Mouse (Mus musculus) natural killer cell, adult 2 months (primary cell): ENCODE measurements around the gene Map3k7cl.

Experiments
- DNase-seq, 2 experiments: peaks; one replicate each; pipeline ENCODE4 v3.0.0; 2022; ENCODE audit warnings: low spot score in 2 of 2

The Map3k7cl gene

DNA sequence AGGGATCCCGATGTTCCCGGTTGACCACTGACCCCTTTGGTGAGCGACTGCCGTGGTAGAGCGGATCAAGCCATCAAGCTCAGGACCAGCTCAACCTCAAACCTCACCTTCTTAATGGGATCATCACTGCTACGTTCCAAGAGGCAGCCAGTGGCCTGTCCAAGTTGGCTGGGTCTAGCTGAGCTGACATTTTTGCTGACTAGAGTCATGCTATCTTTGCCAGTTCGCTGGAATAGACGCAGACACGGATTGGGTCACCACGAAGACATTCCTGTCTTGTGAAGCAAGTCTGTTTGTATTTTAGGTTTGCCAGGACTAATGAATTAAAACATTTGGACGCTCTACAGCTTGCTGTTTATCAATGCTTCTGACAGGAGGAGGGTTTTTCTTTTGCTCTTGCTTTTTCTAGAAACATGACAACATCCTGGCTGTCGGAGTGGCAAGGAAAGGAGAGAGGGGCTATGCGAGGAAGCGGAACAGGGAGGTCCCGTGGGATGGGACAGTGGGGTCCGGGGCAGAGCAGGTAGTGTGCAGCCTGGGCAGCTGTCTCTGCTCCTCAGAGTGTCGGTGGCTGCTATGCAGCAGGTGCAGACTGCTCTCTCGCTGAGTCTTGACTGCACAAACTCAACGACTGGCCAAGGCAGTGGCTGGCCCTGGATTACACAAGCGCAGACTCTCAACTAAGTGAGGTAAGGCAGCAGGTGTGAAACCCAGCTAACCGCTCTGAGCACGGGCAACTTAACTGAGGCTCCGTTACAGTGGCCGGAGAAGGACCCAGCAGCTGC is at the start of gene Map3k7cl:
Gene Map3k7cl (plus strand): TSS at position 424 of the 785 bp plus-strand sequence.
- no peak for DNase-seq

DNA sequence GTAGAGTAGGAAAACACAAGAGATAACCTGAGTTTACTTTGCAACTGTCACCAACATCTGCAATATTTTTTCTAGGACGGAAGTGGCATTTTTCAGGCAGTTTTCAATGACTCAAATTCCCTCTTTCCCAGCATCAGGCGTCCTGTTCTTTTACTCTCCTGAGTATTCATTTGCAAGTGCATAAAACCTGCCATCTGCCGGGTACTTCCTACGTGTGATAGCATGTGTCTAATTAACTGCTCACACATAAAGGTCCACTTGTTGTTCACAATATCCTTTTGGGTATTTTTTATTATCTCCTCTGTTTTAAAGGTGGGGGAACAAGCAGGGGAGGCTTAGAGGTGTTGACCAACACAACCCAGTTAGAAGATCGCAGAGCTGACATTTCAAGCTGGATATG is 41.4 kb upstream of the Map3k7cl start:
- DNase-seq: no peak

DNA sequence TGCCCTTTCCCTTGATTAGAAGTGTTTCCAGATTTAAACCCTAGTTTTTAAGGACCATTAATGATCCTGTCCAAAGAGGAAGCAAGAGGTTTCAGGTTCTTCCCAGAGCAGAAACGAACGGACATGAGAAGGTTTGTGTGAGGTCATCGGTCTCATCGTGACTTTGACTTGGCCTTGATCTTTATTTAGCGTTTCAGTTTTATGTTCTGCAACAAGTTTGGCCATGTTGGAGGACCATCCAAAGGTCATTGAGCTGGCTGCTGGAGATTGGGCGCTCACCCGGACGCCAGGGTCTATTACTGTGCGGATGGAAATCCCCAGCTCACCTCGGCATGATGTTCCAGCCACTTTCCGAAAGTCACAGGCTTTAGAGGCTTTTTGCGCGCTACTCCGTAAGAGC is 40.8 kb upstream of the Map3k7cl start:
- DNase-seq: no peak

DNA sequence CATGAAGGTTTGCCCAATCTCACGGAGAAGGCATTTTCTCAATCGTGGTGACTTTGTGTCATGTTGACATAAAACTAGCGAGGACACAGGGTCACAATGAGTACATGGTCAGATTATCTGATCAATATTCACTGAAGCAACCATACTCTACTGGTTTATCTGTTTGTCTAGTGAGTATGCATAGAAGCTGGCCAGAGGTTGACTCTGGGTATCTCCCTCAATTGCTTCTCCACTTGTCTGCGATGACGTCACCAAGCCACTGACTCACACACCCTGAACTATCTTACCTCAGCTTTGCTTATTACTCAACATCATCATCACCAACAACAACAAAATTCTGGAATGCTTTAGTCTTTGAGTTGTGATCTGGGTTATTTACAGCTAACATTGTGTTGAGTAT is 28.9 kb upstream of the Map3k7cl start:
- no peak for DNase-seq

DNA sequence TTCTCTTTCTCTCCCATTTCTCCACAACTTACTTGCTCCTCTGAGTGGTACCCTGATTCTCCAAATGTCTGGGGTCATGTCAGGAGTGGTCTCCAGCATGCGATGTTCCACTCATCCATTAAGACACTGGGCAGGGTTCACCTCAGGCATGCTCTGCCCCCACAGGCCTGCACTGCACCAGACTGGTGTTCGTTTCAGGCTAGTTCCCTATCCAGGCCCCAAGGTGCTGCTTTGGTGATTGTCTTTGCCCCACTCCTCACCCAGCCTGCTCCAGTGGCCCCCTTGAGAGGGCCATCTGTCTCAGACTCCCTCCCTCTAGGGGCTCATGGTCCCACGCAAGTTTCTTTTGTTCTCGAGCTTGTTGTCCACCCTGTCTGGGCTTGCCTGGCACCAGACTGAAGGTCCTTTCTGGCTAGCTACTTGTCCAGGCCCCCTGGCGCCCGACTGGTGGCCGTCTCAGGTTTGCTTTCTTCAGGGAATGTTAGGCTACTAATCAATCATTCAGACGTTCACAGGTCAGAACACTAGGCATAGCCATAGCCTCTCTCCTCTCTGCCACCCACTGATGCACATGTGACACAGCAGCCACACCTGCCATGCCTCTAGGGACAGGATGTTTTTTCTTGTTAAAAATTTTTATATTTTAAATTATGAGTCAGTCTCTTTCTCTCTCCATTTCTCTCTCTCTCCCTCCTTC is 25.4 kb upstream of the Map3k7cl start:
- no peak for DNase-seq

DNA sequence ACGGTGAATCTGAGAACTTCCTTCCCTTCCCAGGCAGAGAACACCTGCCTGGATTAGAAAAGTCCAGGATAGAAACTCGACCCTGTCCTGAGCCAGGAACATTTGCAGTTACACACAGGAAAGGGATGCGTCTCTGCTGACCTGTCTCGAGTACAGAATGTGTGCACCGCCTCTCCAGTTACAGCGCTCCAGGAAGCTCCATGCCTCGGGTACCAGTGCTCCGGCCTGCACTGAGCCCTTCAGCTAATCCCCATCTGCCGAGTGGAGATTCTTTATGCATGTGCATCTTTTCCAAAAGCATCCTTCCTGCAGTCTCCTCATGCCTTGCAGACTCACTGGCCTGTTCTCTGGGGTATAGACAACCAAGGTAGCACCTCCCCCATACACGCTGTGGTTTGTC is 24.4 kb upstream of the Map3k7cl start:
- DNase-seq: no peak

DNA sequence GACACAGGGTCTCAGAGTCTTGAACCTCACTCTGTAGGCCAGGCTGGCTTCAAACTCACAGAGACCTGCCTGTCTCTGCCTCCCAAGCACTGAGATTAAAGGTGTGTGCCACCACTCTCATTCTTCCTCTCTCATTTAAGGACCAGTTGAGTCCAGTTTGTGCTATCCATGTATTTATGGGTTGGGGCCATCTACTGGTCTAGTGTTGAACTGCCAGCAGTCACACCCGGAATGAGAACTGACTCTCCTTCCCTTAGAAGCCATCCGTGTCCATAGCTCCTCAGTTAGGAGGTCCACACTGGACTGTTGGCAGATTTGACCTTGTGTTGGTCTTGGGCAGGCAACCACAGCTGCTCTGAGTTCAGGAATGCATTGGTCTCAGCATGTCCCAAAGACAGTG is 4.8 kb upstream of the Map3k7cl start:
- no peak for DNase-seq

DNA sequence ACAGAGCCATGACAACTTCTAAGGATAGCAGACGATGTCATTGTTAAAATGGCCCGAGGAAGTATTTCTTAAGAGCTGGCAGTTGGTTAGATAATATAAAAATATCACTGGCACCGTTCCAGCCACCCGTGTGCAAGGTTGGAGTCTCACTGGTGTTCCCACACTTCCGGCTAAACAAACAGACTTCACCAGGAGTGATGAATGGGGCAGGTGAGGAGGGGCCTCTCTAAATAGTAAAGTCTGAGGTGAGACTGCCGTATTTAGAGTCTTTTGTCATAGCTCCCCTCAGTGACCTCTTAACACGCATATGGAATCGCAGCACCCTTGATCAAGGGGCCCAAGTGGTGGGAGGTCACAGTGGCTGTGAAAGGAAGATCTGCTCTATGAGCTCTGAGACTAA is 3.2 kb downstream of the Map3k7cl start:
- no peak for DNase-seq

DNA sequence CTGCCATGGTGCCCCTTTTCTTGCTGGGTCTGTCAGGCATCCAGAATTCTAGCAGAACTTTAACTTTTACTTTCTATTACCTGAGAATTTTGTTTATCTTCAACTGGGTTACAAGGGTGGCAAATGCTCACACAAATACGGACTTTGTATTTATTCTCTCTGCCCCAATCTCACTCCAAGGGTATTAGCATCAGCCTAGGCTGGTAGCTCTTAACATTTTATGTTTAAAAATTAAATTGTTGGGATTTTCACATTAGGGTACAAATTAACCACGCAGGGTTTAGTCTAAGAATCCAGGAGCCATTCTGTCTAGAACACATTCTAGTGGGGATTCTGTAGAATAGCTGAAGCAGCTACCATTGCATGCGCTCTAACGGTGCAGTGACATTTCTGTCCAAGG is 8.4 kb downstream of the Map3k7cl start:
- no peak for DNase-seq

DNA sequence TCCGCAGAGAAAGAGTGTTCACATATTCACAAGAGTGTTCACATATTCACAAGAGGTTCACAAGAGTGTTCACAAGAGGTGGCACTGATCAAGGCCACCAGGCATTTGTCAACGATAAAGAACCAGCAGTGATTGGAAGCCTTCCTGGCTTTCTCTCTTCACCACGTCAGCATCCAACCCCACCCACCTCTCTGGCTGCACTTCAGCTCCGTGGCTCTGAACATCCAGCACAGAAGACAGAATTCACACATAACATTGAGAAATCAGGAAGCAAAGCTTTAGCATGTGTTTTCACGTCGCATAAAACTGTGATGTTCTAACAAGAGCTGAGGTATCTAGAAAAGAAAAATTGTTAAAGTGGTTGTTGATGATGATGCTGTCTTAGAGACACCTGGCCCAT is 10.4 kb downstream of the Map3k7cl start:
- no peak for DNase-seq

DNA sequence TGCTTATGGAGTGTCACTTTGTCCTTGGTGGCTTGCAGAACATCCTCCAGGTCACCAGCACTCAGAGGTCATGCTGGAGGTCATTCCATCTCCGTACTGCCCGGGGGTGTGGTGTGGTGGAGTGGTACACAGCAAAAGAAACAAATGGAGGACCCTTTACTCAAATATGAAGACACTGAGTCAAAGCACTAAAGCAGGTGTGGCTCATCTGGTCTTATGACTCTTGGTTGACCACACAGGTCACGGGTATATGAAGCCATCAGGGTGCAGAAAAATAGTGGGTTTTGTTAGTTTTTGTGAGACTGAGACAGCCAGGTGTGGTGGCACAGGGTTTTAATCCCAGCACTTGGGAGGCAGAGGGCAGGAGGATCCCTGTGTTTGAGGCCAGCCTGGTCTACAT is 11.4 kb downstream of the Map3k7cl start:
- DNase-seq: no peak

DNA sequence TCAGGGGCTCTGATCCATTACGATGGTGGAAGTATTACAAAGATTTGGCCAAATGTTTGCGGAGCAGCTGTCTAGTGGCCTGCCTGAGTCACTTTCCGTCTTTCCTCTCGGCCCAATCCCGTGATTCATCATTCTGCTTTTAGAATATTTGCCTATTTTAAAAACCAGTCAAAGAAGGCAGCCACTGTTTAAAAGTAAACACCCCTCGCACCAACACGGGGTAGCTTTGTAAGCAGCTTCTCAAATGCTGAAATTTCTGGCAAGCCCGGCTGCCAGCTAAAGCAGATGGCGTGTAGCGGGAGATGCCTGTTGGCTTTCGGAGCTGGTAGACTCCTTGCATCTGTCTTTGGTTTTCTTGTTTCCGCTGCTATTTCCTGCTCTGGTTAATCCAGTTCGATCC is 14.4 kb downstream of the Map3k7cl start:
- no peak for DNase-seq

DNA sequence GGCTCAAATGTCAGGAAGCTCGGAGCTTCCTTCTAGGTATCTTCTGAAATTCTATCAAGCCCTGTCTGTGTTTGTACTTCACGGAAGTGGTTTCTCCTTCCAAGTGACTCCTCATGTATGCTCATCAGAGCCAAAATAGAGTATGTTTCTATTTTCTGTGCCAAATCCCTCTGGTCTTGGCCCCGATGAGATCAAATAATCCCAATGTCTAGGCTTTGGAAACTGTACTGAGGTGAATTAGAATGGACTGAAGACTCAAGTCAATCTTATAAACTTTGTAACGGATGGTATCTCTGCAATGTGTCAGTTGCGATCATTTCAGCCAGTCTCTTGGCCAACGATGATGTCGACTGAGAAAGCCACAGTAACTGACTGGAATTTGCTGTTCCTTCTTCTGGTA is 15.1 kb downstream of the Map3k7cl start:
- no peak for DNase-seq

DNA sequence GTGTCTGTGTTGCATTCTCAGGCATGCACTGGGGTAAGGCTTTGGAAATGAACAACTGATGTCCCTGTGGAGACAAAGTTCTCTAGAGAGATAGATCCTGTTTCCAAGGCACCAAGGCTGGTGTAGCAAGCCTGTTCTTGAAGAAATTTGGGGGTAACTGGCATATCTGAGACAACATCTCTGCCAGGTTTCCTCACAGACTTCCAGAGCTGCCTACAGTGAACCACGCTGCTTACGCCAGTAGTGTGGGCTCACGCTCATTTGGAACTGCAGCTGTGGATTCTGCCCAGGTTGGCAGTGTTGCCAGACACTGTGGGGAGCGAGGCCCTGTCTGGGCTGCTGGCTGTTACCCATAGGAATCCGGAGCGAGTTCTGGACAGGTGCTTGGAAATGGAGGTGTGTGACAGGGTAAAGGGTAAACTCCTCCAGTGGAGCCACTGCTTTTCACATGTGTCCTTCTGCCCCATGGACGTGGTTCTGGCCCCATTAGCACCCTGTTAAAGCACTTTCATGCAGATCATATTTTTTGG is 16.5 kb downstream of the Map3k7cl start:
- no peak for DNase-seq

DNA sequence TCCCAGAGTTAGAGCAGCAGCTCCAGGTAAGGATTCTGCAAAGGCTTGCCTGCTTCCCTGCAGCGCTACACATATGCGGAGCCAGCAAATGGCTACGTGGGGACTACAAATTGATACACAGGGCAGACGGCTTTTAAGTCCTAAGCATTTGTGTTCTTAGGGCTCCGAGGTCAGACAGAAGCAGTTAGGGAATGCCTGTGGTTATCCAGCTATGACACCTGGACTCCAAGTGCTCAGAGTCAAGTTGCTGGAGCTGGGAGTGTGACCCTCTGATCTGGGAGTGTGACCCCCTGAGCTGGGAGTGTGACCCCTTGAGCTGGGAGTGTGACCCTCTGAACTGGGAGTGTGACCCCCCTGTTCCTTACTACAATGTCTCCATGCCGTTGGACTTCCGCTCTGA is 17.2 kb downstream of the Map3k7cl start:
- DNase-seq: no peak

DNA sequence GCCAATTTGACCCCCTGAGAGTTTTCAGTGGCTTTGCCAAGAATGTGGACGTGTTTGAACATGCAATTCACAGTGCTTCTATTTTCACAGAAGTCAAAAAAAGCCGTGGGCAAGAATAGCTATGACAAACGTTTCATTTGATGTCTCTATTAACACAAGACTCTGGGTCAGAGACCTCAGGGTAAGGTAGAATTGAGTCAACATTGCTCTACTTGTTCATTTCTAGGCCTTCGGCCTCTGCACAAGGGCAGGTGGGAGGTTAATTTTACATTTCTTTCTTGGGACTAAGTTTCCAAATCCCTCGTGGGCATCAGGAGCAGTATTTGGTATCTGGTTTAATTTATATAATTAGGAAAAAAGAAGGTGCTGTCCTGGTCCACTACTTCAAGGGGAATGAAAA is 20.3 kb downstream of the Map3k7cl start:
- no peak for DNase-seq

DNA sequence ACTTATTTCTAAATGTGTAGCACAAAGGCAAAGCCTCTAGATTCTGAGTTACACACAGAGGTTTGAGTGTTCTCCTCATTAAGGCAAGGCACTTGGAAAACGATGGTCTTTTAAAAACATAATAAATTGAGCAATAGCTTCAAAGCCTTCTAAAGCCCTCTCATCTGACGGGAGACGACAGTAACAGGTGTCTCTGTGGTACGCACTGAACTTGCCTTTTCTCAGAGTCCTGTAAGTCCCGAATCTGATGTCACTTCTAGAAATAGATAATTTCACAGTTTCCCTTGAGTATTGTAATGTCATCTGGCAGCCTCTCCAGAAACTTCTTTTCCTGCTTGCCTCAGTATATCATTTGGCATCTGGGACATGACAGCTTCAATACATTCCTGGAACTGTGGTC is 21.0 kb downstream of the Map3k7cl start:
- DNase-seq: no peak

DNA sequence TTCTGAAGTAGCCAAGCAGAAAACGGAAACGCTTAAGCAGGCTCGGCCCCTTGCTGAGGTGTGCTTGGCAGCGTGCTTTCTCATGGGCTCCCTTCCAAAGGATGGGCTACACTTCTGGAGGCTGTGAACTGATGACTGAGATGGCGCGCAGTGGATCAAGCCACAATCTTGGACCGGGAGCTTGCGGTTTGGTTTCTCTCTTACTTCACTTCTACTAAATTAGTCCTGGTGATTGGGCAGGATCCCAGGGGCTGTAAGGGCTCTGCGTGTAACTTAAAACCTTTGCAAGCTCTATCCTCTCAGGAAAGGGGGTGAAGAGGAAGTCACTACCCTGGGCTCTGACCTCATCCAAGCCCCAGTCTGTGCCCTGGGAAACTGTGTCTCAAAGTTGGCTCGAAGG is 22.5 kb downstream of the Map3k7cl start:
- DNase-seq: no peak

DNA sequence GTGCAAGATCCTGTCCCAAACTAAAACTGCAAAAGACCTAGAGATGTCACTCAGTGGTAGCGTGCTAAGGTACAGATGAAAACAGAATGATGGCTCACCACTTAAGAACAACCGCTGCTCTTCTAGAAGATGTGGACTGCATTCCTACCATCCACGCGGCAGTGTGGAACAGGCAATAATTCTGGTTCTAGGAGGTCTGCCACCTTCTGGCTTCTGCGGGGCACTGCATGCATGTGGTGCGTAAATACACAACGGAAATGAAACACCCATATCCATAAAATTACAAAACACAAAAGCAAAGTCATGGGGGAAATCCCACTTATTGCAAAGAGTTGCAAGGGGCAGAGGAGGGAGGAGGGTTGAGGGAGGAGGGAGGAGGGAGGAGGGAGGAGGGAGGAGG is 25.8 kb downstream of the Map3k7cl start:
- DNase-seq: no peak

DNA sequence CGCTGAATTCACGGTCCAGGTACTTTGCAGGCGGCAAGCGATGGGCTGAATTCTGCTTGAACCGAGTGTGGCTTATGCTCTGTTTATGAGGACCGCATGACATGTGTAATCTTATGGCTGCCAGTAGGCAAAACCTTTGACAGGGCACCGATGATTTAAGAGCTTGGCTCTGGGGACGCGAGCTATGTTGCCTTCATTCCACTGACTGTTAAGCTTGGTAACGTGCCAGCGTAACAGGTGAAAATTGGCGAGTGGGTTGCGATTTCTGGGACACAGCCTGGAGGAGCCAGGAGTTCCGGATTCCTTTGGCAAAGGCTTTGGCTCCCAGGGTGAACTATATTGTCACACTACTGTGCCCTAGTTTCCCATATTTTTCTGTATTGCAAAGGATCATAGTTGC is 26.3 kb downstream of the Map3k7cl start:
- DNase-seq: no peak

DNA sequence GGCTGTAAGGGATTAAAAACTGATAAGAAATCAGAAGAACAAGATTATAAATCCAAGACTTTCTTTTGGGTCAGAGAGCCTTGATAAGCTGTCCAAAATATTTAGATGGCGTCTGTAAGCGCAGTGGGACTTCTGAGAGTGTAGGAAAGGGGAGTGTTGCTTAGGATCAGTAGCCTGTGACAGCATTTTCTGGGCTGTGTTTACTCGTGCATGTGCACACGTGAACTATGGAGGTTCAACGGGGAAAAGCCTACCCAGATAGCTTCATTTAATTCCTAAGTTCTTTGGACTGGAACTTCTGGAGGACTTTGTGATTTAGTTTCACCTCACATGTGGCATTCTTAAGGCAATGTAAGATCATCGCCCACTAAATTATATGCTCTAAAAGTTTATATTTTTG is 29.6 kb downstream of the Map3k7cl start:
- DNase-seq: no peak

DNA sequence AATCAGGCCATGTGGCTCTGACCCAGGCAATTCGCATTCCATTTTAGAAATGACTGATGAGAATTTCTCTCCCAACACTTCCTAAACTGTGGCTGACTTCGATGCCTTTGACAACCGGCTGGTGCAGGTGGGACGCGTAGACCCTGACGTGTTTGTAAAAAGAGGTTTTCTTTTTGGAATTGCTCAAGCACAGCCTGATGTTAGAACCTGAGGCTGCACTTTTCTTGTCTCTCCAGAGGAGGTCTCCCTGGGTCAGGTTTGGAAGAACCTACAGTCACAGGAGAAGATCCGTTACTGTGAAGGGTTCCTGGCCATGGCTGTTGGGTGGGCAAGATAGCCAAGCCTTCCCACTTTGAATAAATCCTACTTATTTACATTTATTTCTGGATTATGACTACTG is 31.5 kb downstream of the Map3k7cl start:
- DNase-seq: no peak

DNA sequence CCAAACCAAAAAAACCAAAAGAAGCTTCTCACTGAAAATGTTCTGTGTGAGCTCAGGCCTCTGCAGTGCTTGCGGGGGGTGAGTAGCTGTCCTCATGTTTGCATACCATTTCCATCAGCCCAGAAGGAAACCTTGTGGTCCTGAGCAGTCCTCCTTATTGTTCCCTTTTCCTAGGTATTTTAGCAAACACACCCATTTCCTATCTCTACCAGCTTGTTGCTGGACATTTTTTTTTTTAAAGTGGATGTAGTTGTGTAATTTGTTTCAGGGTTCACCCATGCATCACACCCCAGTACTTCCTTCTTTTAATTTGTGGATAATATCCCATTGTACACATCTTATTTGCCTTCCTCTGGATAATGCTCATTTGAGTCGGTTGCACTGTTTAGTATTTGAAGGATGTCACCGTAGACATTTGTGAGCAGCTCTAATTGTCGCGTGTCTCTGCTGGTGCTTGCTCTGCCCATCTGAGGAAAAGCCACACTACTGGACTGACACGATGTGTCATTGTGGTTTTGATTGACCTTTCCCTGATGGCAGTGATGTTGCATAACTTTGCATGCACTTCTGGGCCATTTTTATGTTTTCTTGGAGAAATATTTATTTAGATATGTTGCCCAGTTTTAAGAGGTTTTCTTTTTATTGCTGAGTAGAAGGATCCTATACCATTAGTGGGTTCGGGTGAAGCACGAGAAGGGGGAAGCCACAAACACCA is 32.6 kb downstream of the Map3k7cl start:
- DNase-seq: no peak
